In genomic region chr6:99785212-99785611, GRCm38 (mm10) we compare ENCODE assay signal across 17 mouse cellular contexts. TPM values are rescaled to one million over a fixed set of nuclear protein-coding genes. Genes with fewer than 3 reads are reported as not detected.
A peak's percentile ranks its signal among the peaks of the same experiment; 100 is the strongest.
DNase-seq lines count a peak whose midpoint lies in the region; ATAC-seq lines count a peak whose summit lies in the region.
"Had no signal": no experiment of that assay in that cellular context is flagged by ENCODE, and none has a peak within 500 bp of the region (broad histone marks: within the 10 kb centered on the region; RNA-seq: fewer than 3 reads in every experiment).

No protein-coding gene starts in this region.

- peak; percentile 18 for DNase-seq in forebrain, embryonic 11.5 days (ENCODE audit: low spot score)
- peak; percentile 21 for DNase-seq in thymus, postnatal 14 days
- DNase-seq in thymus, postnatal 10 days (ENCODE audit: low spot score in 2 of 2) = no peak
- no peak for DNase-seq in embryonic facial prominence, embryonic 10.5 days (ENCODE audit: low spot score)
- DNase-seq in layer of hippocampus, adult 9-11 months = no peak
- DNase-seq: adrenal gland, adult 8-10 months; layer of hippocampus, postnatal 36 days had no signal

- H3K4me3 ChIP-seq in forebrain, embryonic 11.5 days (ENCODE audit: low read depth, low read length) = no peak overlapping the region
- H3K4me3 ChIP-seq in forebrain, embryonic 12.5 days (replicated peaks) = no peak overlapping the region
- no peak overlapping the region for H3K4me3 ChIP-seq in midbrain, embryonic 13.5 days (replicated peaks)
- H3K4me3 ChIP-seq in embryonic facial prominence, embryonic 10.5 days = no peak overlapping the region
- H3K4me3 ChIP-seq: erythroblast, embryonic 14.5 days; heart, embryonic 15.5 days; limb, embryonic 13.5 days had no signal

- no peaks in the 10 kb centered on the region for H3K27me3 ChIP-seq in forebrain, embryonic 11.5 days (ENCODE audit: control insufficient read depth, insufficient read depth, low read length)
- no peaks in the 10 kb centered on the region for H3K27me3 ChIP-seq in forebrain, embryonic 12.5 days
- no peaks in the 10 kb centered on the region for H3K27me3 ChIP-seq in midbrain, embryonic 13.5 days
- peaks cover 20% of the 10 kb centered on the region; the same call in 1 of the 2 replicates for H3K27me3 ChIP-seq in embryonic facial prominence, embryonic 10.5 days (replicated peaks; ENCODE audit: low read depth, poor library complexity, severe bottlenecking)
- H3K27me3 ChIP-seq: heart, embryonic 15.5 days had no signal

- H3K9ac ChIP-seq in forebrain, embryonic 11.5 days (ENCODE audit: low read length) = no peak overlapping the region
- no peak overlapping the region for H3K9ac ChIP-seq in forebrain, embryonic 12.5 days
- no peak overlapping the region for H3K9ac ChIP-seq in midbrain, embryonic 13.5 days (replicated peaks)
- H3K9ac ChIP-seq: heart, embryonic 15.5 days; limb, embryonic 13.5 days had no signal

- no peaks in the 10 kb centered on the region for H3K36me3 ChIP-seq in forebrain, embryonic 11.5 days (ENCODE audit: control insufficient read depth, insufficient read depth, low read length)
- no peaks in the 10 kb centered on the region for H3K36me3 ChIP-seq in forebrain, embryonic 12.5 days (replicated peaks)
- no peaks in the 10 kb centered on the region for H3K36me3 ChIP-seq in midbrain, embryonic 13.5 days
- no peaks in the 10 kb centered on the region for H3K36me3 ChIP-seq in embryonic facial prominence, embryonic 10.5 days (replicated peaks)
- H3K36me3 ChIP-seq: heart, embryonic 15.5 days; limb, embryonic 13.5 days had no signal

- no peaks in the 10 kb centered on the region for H3K9me3 ChIP-seq in forebrain, embryonic 11.5 days (ENCODE audit: control insufficient read depth, low read length)
- H3K9me3 ChIP-seq in forebrain, embryonic 12.5 days = no peaks in the 10 kb centered on the region
- H3K9me3 ChIP-seq in midbrain, embryonic 13.5 days = no peaks in the 10 kb centered on the region
- H3K9me3 ChIP-seq in embryonic facial prominence, embryonic 10.5 days = no peaks in the 10 kb centered on the region
- H3K9me3 ChIP-seq: heart, embryonic 15.5 days; limb, embryonic 13.5 days had no signal

- H3K4me2 ChIP-seq in forebrain, embryonic 11.5 days (ENCODE audit: low read depth, low read length, severe bottlenecking) = no peak overlapping the region
- H3K4me2 ChIP-seq in forebrain, embryonic 12.5 days = no peak overlapping the region
- H3K4me2 ChIP-seq in midbrain, embryonic 13.5 days (replicated peaks) = no peak overlapping the region
- H3K4me2 ChIP-seq: heart, embryonic 15.5 days; limb, embryonic 13.5 days had no signal

- H3K4me1 ChIP-seq in forebrain, embryonic 11.5 days (replicated peaks; ENCODE audit: control insufficient read depth, insufficient read depth, low read length) = no peaks in the 10 kb centered on the region
- peaks cover 8% of the 10 kb centered on the region; the same call in 1 of the 2 replicates for H3K4me1 ChIP-seq in forebrain, embryonic 12.5 days
- H3K4me1 ChIP-seq in midbrain, embryonic 13.5 days (replicated peaks) = peaks cover 5% of the 10 kb centered on the region; the same call in 1 of the 2 replicates
- H3K4me1 ChIP-seq in embryonic facial prominence, embryonic 10.5 days = 0 out of 2 replicates have a peak, but pooled peaks cover 6% of the 10 kb centered on the region
- H3K4me1 ChIP-seq: heart, embryonic 15.5 days; limb, embryonic 13.5 days had no signal

- no peak overlapping the region for H3K27ac ChIP-seq in forebrain, embryonic 11.5 days (ENCODE audit: low read depth, low read length)
- H3K27ac ChIP-seq in forebrain, embryonic 12.5 days = no peak overlapping the region
- H3K27ac ChIP-seq in midbrain, embryonic 13.5 days = no peak overlapping the region
- H3K27ac ChIP-seq in embryonic facial prominence, embryonic 10.5 days (replicated peaks) = no peak overlapping the region
- H3K27ac ChIP-seq: heart, embryonic 15.5 days; limb, embryonic 13.5 days had no signal

- WGBS in forebrain, embryonic 11.5 days = 91% methylated on average over 6 of the region's 6 CpGs
- 89% methylated on average over 6 of the region's 6 CpGs for WGBS in forebrain, embryonic 12.5 days
- WGBS in midbrain, embryonic 13.5 days = 90% methylated on average over 6 of the region's 6 CpGs
- 88% methylated on average over 6 of the region's 6 CpGs for WGBS in embryonic facial prominence, embryonic 10.5 days

- no peak for ATAC-seq in forebrain, embryonic 11.5 days (replicated peaks; ENCODE audit: low FRiP score)
- ATAC-seq in forebrain, embryonic 12.5 days (ENCODE audit: low FRiP score) = no peak
- peak; percentile 97 for ATAC-seq in megakaryocyte, adult 5-6 weeks (ENCODE audit: poor library complexity, severe bottlenecking)
- ATAC-seq in midbrain, embryonic 13.5 days = no peak
- ATAC-seq: hindbrain, embryonic 16.5 days had no signal

RNA-seq across cellular contexts. Expression of gene Prok2, which starts 59.0 kb away (rescaled TPM):
- 1.2 and 2.0 TPM in 2 replicates for polyA plus RNA-seq in forebrain, embryonic 11.5 days (2014; fragmentation: Nextera tagmentation; extraction: Ambion mirVana)
- polyA plus RNA-seq in forebrain, embryonic 12.5 days (2016; fragmentation: Nextera tagmentation; extraction: Ambion mirVana) = 1.1 and 2.1 TPM in 2 replicates
- total RNA-seq in megakaryocyte, adult 5-6 weeks (2015) = 4.7 and 6.3 TPM in 2 replicates
- 0.59 and 0.73 TPM in 2 replicates for total RNA-seq in megakaryocyte, adult 5-6 weeks (2017)
- 0.32 and 0.39 TPM in 2 replicates for polyA plus RNA-seq in midbrain, embryonic 13.5 days (2015; fragmentation: Nextera tagmentation; extraction: Ambion mirVana)
- polyA plus RNA-seq in embryonic facial prominence, embryonic 10.5 days (2016; fragmentation: Nextera tagmentation; extraction: Ambion mirVana) = 0.14 and 0.34 TPM in 2 replicates
- total RNA-seq: adrenal gland, adult 8-10 months; gastrocnemius, adult 8-10 months had no signal
- polyA plus RNA-seq: erythroblast, embryonic 14.5 days; kidney, embryonic 14.5 days; neural tube, embryonic 14.5 days had no signal

Comparison
In these comparisons a context has a peak if more than half of its experiments do, and no peak if none do; other contexts are left out.
1. DNase-seq: peak in forebrain, embryonic 11.5 days (single experiment) and thymus, postnatal 14 days (single experiment); none in thymus, postnatal 10 days (0 of 2), embryonic facial prominence, embryonic 10.5 days (single experiment) and layer of hippocampus, adult 9-11 months (single experiment).